Mouse (Mus musculus) heart, postnatal 0 days (tissue): ENCODE measurements around the gene Tex26.

Experiments used
- CTCF ChIP-seq: IDR thresholded peaks from 2 replicates; pipeline ENCODE4 v1.5.1; 2016; ENCODE audit warnings: antibody characterized with exemption, control low read depth, low read depth
- EP300 ChIP-seq: IDR thresholded peaks from 2 replicates; pipeline ENCODE4 v1.6.1; 2016; ENCODE audit warnings: antibody characterized with exemption, low read depth

DNA sequence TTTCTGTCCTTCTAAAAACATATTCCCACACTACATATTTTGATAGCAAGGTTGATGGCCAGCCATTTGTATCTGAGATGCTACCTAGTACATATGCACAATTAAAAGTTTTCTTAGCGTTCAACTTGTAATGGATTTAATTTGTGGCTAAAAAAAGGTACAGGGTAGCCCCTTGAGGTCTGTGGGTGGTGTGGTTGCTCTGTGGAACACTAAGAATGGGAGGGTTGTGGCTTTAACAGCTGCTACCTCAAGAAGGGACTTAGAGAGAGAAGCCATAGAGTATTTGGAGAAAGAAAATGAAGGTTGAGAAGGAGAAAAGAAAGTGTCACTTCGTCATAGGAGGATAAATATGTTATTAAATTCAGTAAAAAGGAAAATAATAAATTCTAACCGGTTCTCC lies 8.5 kb upstream of the Tex26 start:
- no peak for TF ChIP-seq CTCF
- no peak for TF ChIP-seq EP300
